Mouse (Mus musculus): ENCODE measurements around the gene Crxos.

DNA sequence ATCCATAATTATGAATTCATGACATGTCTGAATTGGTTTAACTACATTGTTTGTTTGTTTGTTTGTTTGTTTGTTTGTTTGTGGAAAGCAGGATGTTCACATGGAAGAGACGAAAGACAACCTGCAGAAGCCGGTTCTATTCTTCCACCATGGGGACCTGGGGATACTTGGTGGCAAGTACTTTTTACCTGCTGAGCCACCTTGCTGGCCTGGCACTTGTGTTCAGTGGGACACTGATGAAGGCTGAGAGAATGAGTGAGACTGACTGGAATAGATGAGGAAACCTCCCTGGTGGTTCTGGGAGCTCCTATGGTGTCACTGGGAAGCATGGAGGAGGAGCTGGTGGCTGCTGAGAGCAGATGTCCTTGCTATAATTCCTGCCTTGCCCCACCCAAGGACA, at the start of gene Crxos:
- no peak for TF ChIP-seq GABPA (IDR thresholded peaks at IDR 0.05; ENCODE audit: insufficient replicate concordance, low read depth, low read length)
- no peak for TF ChIP-seq JUND (conservative IDR thresholded peaks at IDR 0.05; ENCODE audit: low read depth, low read length)
- TF ChIP-seq CHD2 (IDR thresholded peaks at IDR 0.05; ENCODE audit: low read length): no peak
- no peak for TF ChIP-seq ZC3H11A (IDR thresholded peaks at IDR 0.05; ENCODE audit: low read depth, low read length)
- TF ChIP-seq MAX (IDR thresholded peaks at IDR 0.05; ENCODE audit: low read length): no peak
- TF ChIP-seq POLR2A (IDR thresholded peaks at IDR 0.05; ENCODE audit: low read depth, low read length): no peak
- TF ChIP-seq BHLHE40 (IDR thresholded peaks at IDR 0.05; ENCODE audit: low read depth, low read length): no peak
- TF ChIP-seq CHD1 (IDR thresholded peaks at IDR 0.05; ENCODE audit: low read depth, low read length): no peak
- no peak for TF ChIP-seq KAT2A (IDR thresholded peaks at IDR 0.05; ENCODE audit: insufficient replicate concordance, low read length)
- no peak for TF ChIP-seq TBP (conservative IDR thresholded peaks at IDR 0.05; ENCODE audit: low read depth, low read length)
